Mouse (Mus musculus): ENCODE measurements around the gene Tspan15.

- TF ChIP-seq POLR2A (IDR thresholded peaks at IDR 0.05; ENCODE audit: borderline replicate concordance, low read depth, low read length), result no peak
- no peak for TF ChIP-seq CTCF (IDR thresholded peaks at IDR 0.05; ENCODE audit: low read depth, low read length)
Measured at GRCm38 (mm10) chr10:62211310-62211709, 19.7 kb downstream of the Tspan15 start.

Measured in bone marrow macrophage, adult 2 months (primary cell).